Mouse (Mus musculus): ENCODE measurements around the gene Gm10490.

Gene Gm10490

DNA sequence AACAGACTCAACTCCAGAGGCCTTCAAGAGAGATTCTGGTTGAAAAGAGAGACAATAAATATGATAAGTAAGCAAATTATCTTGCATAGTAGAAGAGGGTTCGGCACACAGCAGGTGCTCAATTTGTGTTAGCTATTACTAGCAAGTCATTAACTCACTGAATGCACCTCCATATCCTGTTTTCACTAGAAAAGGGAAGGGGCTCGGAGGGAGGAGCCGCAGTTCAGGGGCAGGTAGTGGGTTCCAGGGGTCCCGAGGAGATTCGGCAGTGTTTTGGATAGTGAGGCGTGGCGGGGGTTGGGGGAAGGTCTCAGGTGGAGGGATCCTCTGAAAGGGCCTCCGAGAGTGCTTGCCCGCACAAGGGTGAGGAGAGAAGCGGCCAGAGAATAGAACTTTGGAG is 17.8 kb downstream of the Gm10490 start:
- no peak for DNase-seq

DNA sequence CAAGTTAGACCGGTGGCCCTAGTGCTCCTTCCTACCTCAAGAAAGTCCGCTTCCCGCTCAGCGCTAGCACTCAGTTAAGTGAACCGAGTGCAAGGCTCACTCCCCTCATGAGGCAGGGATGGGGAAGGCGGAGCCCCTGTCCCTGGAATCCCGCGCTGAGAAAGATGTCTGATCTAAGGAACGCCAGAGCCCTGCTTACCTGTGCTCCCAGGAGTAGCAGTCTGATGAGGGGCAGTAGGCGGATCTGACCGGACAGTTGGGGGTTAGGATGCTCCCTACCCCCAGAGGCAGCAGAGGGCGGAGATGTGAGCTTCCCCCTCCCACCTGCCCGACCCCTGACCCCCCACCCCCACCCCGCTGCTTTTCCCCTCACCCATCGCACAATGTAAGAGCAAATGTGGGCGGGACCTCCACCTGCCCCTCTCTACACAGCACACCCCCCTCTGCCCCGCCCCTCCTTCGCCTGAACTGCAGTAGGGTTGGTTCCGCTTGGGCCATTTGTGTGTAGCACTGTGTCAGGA is 19.0 kb downstream of the Gm10490 start, which contains the start of gene Eras:
Eras (minus strand) TSS at position 338 of the 521 bp plus-strand sequence.
- no peak for DNase-seq

DNA sequence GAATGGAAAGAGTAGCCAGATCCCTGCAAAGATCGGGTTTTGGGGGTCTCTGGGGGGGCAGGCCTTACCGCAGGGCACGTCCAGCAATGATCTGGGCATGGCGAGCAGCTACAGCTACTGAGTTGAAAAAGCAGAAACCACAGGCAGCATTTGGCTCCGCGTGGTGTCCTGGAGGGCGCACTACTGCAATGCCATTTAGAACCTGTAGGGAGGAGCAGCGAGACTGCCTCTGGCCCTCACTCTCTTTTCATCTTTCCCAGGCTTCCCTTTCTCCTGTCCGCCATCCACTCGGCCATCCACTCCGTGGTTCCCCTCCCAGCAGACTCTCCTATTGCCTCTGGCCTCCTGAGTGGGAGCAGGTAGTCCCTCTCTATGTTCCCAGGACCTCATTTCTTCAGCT is 27.5 kb downstream of the Gm10490 start:
- DNase-seq: no peak

DNA sequence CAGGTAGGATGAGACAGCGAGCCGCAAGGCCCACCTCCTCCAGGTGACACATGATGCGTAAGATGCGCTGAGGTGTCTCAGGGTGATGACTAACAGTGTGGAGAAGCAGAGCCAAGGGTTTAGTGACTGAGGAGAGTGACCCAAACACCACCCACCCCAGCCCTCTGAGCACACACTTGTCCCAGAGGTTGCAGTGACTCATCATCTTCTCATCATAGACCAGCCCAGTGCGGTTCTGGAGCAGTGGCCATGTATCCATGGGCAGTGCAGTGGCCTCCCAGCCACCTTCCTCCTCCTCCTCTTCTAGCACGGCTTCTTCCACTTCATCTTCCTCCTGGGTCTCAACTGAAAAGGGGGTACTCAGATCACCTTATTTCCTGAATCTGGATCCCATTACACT is 28.3 kb downstream of the Gm10490 start:
- no peak for DNase-seq

DNA sequence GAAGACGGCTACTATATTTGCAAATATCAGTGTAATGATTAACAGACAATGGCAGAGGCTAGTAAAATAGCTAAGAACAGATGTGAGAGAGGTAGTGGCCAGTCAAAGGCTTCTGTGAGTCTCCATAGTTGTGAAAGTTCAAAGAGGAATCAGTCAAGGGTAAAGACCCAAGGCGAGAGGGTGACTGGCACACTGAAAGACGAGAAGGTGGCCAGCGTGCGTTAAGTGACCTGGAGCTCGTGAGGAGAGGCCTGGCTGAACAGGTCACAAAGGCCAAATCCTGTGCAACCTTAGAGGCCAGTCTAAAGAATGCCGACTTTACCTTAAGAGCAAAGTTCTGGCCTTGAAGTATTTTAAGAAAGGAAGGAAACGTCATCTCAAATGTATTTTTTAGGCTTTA is 36.3 kb downstream of the Gm10490 start:
- DNase-seq: no peak

DNA sequence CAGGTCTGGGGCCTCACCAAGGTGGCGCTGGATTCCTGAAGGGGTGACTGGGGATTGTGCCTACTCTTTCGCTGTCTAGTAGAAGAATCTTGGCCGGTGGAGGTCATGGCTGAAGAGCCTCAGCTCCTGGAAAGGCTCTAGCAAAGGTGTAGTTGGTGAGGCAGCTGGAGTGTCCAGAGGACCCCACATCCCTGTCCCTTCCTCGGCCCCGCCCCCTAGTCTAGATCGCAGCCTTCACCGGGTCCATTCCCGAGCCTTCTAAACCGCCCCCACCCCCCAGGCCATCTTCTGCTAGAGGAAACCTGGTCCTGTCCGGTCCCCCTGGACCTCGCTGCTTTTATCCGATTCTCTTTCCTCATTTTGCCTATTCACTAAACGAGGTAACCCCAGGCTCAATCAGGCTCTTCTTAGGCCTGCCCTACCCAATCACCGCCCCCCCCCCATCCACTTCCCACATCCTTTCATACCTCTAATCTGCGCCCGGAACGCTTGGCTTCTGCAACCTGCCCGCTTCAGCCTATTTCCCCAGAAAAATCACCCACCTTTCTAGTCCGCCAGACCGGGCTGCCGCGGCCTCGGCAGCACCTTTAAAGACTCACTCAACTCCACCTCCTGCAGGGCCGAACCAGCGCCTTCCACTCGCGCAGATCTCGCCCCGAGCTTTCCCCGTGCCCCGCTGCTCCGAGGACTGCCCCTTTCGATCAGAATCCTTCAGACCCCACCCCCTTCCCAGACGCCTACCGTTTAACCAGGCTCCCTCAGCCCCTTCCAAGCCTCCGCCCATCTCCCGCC is 38.0 kb downstream of the Gm10490 start, which contains the start of gene Hdac6:
Hdac6 (minus strand) TSS at position 782 of the 792 bp plus-strand sequence.
- DNase-seq: no peak

DNA sequence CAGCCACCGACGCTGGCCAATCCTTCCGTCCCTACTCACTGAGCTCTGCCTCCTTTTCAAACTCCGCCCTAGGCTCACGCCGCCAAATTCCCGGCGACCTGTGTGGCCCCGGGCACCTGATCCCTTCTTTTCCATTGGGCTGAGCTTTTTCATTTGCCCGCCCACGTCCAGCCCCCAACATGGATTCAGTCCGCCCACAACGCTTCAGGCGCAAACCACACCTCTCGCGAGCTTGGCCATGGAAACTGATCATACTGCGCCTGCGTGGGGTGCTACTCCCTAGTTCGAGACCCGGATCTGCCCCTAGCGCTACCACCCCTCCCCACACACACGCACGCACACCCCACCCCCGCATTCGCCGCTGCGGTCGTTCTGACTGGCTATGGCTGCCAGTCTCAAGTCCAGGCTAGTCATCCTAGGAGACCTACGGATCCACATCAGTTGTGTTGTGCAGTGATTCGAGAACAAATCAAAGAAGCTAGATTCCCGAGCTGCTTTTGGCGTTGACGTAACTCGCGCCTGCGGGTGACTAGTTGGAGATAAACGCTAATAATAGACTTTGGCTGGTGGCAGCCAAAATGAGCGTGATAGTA is 38.7 kb downstream of the Gm10490 start:
- peak; percentile 87 for DNase-seq

DNA sequence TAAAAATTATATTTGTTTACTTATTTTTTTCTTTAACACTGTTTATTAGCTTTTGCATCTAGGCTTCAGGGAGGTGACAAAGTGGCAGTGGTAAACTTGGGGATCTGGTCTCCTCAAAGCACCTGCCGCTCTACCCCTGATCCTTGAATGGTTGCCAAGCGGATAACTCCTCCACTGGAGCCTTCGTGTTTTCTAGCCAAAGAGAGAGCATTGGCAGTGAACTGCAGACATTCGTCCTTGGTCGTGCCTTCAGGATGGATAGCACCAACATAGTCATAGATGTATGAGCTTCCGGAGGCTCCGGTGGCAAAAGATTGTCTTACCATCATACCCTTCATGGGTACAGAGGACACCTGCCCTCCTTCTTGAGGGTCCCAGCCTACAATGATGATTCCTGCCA is 40.7 kb downstream of the Gm10490 start:
- DNase-seq: no peak

DNA sequence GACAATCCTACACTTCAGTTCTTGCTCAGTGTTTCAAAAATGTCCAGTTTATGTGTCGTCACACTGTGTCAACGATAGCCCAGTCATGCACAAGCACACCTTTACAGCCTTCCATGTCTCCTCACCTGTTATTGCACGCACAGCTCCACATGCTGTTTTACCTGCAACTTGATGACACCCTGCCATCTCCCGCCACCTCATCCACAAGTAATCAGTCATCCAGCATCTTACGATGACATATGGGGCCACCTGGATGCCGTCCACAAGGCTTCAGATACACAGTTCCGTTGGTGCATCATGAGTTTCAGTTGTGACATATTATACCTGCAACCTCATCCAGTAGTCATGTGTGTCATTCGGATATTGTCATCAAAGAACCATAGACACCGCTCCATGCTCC is 49.5 kb downstream of the Gm10490 start:
- no peak for DNase-seq

All from cerebellum, adult 8-10 months (tissue).